8 mouse cellular contexts compared by ENCODE assay signal in the genomic region with DNA sequence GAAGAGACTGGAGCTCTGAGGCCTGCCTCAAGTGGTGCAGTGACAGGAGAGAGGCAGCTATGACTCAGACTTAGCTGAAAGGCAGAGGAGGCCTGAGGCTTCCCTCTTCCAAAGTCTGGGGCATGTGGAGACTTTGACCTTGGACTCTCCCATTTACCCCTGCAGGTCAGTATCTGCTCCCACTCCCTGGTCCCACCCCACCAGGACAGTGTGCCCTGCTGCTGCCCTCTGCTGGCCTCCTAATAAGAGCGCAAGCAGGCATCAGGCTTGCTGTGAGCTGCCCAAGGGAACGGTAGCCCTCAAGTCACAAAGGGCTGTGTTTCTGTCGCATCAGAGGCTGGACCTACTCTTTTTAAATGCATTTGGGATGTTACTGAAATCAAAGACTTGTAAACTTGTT. TPM values are rescaled to one million over a fixed set of nuclear protein-coding genes. Genes with fewer than 3 reads are reported as not detected.
DNase-seq lines count a peak whose midpoint lies in the region; ATAC-seq and TF ChIP-seq lines count a peak whose summit lies in the region.

No protein-coding gene starts in this region.

- H3K27me3 ChIP-seq in heart, postnatal 0 days (ENCODE audit: control insufficient read depth, insufficient read depth, low read length), result no peaks in the 10 kb centered on the region
- peaks cover 7% of the 10 kb centered on the region for H3K27me3 ChIP-seq in heart, embryonic 12.5 days (replicated peaks)
- H3K27me3 ChIP-seq in spleen, adult 2 months (ENCODE audit: control insufficient read depth, insufficient read depth, low read length), result no peaks in the 10 kb centered on the region
- H3K27me3 ChIP-seq in lung, embryonic 14.5 days (ENCODE audit: insufficient read depth, low read length), result 0 out of 2 replicates have a peak, but pooled peaks cover 7% of the 10 kb centered on the region

- peak; percentile 80 for TF ChIP-seq CTCF in heart, postnatal 0 days (IDR thresholded peaks at IDR 0.05; ENCODE audit: low read depth)
- TF ChIP-seq CTCF in spleen, adult 2 months (IDR thresholded peaks at IDR 0.05; ENCODE audit: extremely low read depth, insufficient read depth, insufficient read length, insufficient replicate concordance), result peak; percentile 62; the same call in 1 of the 2 replicates
- TF ChIP-seq CTCF in lung, embryonic 14.5 days (IDR thresholded peaks at IDR 0.05; ENCODE audit: low read depth), result peak; percentile 74

- no peaks in the 10 kb centered on the region for H3K9me3 ChIP-seq in heart, postnatal 0 days (replicated peaks; ENCODE audit: control insufficient read depth, low read length)
- H3K9me3 ChIP-seq in heart, embryonic 12.5 days (replicated peaks), result no peaks in the 10 kb centered on the region
- no peaks in the 10 kb centered on the region for H3K9me3 ChIP-seq in lung, embryonic 14.5 days (ENCODE audit: low read depth, low read length)

- no peak overlapping the region for H3K4me3 ChIP-seq in heart, postnatal 0 days (ENCODE audit: low read depth, low read length)
- H3K4me3 ChIP-seq in heart, embryonic 12.5 days, result no peak overlapping the region
- no peak overlapping the region for H3K4me3 ChIP-seq in spleen, adult 2 months (ENCODE audit: extremely low read depth, insufficient read depth, insufficient read length)
- H3K4me3 ChIP-seq in lung, embryonic 14.5 days (ENCODE audit: low read depth, low read length), result no peak overlapping the region

- peak; percentile 54 for DNase-seq in heart, postnatal 0 days (ENCODE audit: low spot score)
- DNase-seq in spleen, adult 2 months (ENCODE audit: low read depth in 1 of 2, low spot score in 2 of 2), result peak in 1 of 2 experiments; percentile 28
- no peak for DNase-seq in spleen, adult 12 weeks (ENCODE audit: low spot score)
- DNase-seq in embryo, embryonic 10.5 days (ENCODE audit: low spot score), result peak; percentile 72
- peak; percentile 44 for DNase-seq in lung, embryonic 14.5 days
- DNase-seq in cerebellum, adult 11-12 months, result no peak
- no peak for DNase-seq in urinary bladder, postnatal 10 days (ENCODE audit: low spot score)

- WGBS in heart, postnatal 0 days, result 18% methylated on average over 3 of the region's 3 CpGs
- WGBS in heart, embryonic 12.5 days, result 18% methylated on average over 3 of the region's 3 CpGs
- WGBS in spleen, adult 2 months, result 22% methylated on average over 3 of the region's 3 CpGs
- 18% methylated on average over 3 of the region's 3 CpGs for WGBS in lung, embryonic 14.5 days

- ATAC-seq in heart, postnatal 0 days (ENCODE audit: insufficient read depth, low read depth), result no peak; the same call in 1 of the 2 replicates
- ATAC-seq in heart, embryonic 12.5 days (ENCODE audit: insufficient number of reproducible peaks, low FRiP score), result no peak
- ATAC-seq in lung, embryonic 14.5 days (ENCODE audit: insufficient read depth), result no peak

- no peak for TF ChIP-seq POLR2A in spleen, adult 2 months (IDR thresholded peaks at IDR 0.05; ENCODE audit: low read depth, low read length)

- peaks cover 8% of the 10 kb centered on the region for H3K4me1 ChIP-seq in heart, postnatal 0 days (ENCODE audit: control insufficient read depth, insufficient read depth)
- H3K4me1 ChIP-seq in heart, embryonic 12.5 days (replicated peaks), result peaks cover 13% of the 10 kb centered on the region
- H3K4me1 ChIP-seq in spleen, adult 2 months (ENCODE audit: control insufficient read depth, insufficient read depth, insufficient read length), result peaks cover 3% of the 10 kb centered on the region; the same call in 1 of the 2 replicates
- no peaks in the 10 kb centered on the region for H3K4me1 ChIP-seq in lung, embryonic 14.5 days (ENCODE audit: insufficient read depth)

- no peak overlapping the region for H3K4me2 ChIP-seq in heart, postnatal 0 days (ENCODE audit: low read depth, low read length)
- H3K4me2 ChIP-seq in heart, embryonic 12.5 days, result no peak overlapping the region
- no peak overlapping the region for H3K4me2 ChIP-seq in lung, embryonic 14.5 days

- H3K9ac ChIP-seq in heart, postnatal 0 days (replicated peaks; ENCODE audit: low read depth, low read length), result no peak overlapping the region
- no peak overlapping the region for H3K9ac ChIP-seq in heart, embryonic 12.5 days
- no peak overlapping the region for H3K9ac ChIP-seq in lung, embryonic 14.5 days

- H3K36me3 ChIP-seq in heart, postnatal 0 days (replicated peaks; ENCODE audit: control insufficient read depth, insufficient read depth, low read length), result no peaks in the 10 kb centered on the region
- no peaks in the 10 kb centered on the region for H3K36me3 ChIP-seq in heart, embryonic 12.5 days
- H3K36me3 ChIP-seq in spleen, adult 2 months (ENCODE audit: control insufficient read depth, insufficient read depth, low read length), result no peaks in the 10 kb centered on the region
- no peaks in the 10 kb centered on the region for H3K36me3 ChIP-seq in lung, embryonic 14.5 days (ENCODE audit: insufficient read depth)

- no peak for TF ChIP-seq EP300 in heart, postnatal 0 days (IDR thresholded peaks at IDR 0.05; ENCODE audit: low read depth)

- H3K27ac ChIP-seq in heart, postnatal 0 days (ENCODE audit: low read depth), result no peak overlapping the region
- no peak overlapping the region for H3K27ac ChIP-seq in heart, embryonic 12.5 days (ENCODE audit: poor library complexity, severe bottlenecking)
- H3K27ac ChIP-seq in spleen, adult 2 months (ENCODE audit: insufficient read depth, low read length), result no peak overlapping the region
- no peak overlapping the region for H3K27ac ChIP-seq in lung, embryonic 14.5 days (ENCODE audit: low read depth)

RNA-seq across cellular contexts. Expression of a gene that starts 14.2 kb away (rescaled TPM):
- total RNA-seq in heart, postnatal 0 days (2014; rRNA removed; ENCODE audit: low replicate concordance), result not detected in 2 replicates
- not detected in 2 replicates for polyA plus RNA-seq in heart, postnatal 0 days (2015; fragmentation: Nextera tagmentation; extraction: Ambion mirVana)
- not detected in 2 replicates for polyA plus RNA-seq in heart, embryonic 12.5 days (2016; fragmentation: Nextera tagmentation; extraction: Ambion mirVana)
- polyA plus RNA-seq in spleen, adult 2 months (2012; rRNA removed), result not detected in 2 replicates
- not detected in 2 replicates for polyA plus RNA-seq in lung, embryonic 14.5 days (2014; fragmentation: Nextera tagmentation; extraction: Ambion mirVana)

RNA-seq across cellular contexts. Expression of a gene that starts 16.2 kb away (rescaled TPM):
- total RNA-seq in heart, postnatal 0 days (2014; rRNA removed; ENCODE audit: low replicate concordance), result 31.9 and 48.2 TPM in 2 replicates
- 22.7 and 23.6 TPM in 2 replicates for polyA plus RNA-seq in heart, postnatal 0 days (2015; fragmentation: Nextera tagmentation; extraction: Ambion mirVana)
- 14.9 and 17.1 TPM in 2 replicates for polyA plus RNA-seq in heart, embryonic 12.5 days (2016; fragmentation: Nextera tagmentation; extraction: Ambion mirVana)
- 15.8 and 18.4 TPM in 2 replicates for polyA plus RNA-seq in spleen, adult 2 months (2012; rRNA removed)
- 11.2 and 13.0 TPM in 2 replicates for polyA plus RNA-seq in lung, embryonic 14.5 days (2014; fragmentation: Nextera tagmentation; extraction: Ambion mirVana)

Comparison
In these comparisons a context has a peak if more than half of its experiments do, and no peak if none do; other contexts are left out.
1. DNase-seq: peak in heart, postnatal 0 days (single experiment), embryo, embryonic 10.5 days (single experiment) and lung, embryonic 14.5 days (single experiment); none in spleen, adult 12 weeks (single experiment), cerebellum, adult 11-12 months (single experiment) and urinary bladder, postnatal 10 days (single experiment).
2. Peak in every context shown above with its lines, with median percentiles within 50 percentile points of each other: CTCF ChIP-seq.